Mouse (Mus musculus) right cerebral cortex, adult 2 months (tissue): ENCODE measurements around the gene Cuta.

Experiments used
- DNase-seq, 2 experiments: peaks; one replicate each; pipeline ENCODE4 v3.0.0; 2021 to 2022; ENCODE audit warnings: low spot score in 2 of 2

Cuta gene

GRCm38 (mm10) chr17:26892635-26893375 lies 46.6 kb downstream of the Cuta start:
- peak in 1 of 2 experiments; percentile 28 for DNase-seq

- no peak for DNase-seq
Measured at GRCm38 (mm10) chr17:26887926-26888325, 51.4 kb downstream of the Cuta start.

GRCm38 (mm10) chr17:26886047-26886749 lies 53.2 kb downstream of the Cuta start:
- peak; percentile 83 to 86 for DNase-seq

GRCm38 (mm10) chr17:26884995-26885926 lies 54.1 kb downstream of the Cuta start:
- peak; percentile 66 to 67 for DNase-seq
